In the genomic region with DNA sequence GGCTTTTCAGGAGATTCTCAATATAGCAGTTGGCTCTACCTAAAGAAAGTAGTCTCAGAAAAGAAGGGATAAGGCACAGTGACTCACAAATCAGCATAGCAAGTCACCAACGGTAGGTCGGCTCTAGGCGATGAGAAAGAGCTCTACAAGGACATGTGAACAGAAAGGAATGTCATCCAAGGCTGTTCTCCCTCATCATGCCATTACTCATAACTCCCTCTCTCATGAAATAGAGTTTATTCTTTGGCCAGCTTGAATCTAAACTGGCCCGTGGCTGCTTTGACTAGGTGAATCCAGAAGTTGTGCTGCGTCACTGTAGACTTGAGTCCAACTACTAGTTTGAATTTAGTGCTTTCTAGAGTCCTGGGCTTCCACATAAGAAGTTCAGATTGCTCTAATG, we compare ENCODE assay signal across 25 mouse cellular contexts.
"Had no signal": no experiment of that assay in that cellular context is flagged by ENCODE, and none has a peak within 500 bp of the region (broad histone marks: within the 10 kb centered on the region; RNA-seq: fewer than 3 reads in every experiment).

No protein-coding gene starts in this region.

- H3K4me3 ChIP-seq: gastrocnemius, adult 2 months; heart, embryonic 10.5 days; heart, embryonic 12.5 days; hindbrain, embryonic 10.5 days; hindbrain, embryonic 13.5 days; hindbrain, embryonic 15.5 days; limb, embryonic 13.5 days; limb, embryonic 15.5 days; liver, embryonic 12.5 days had no signal

- ATAC-seq: hindbrain, postnatal 0 days; intestine, postnatal 0 days; liver, embryonic 12.5 days had no signal

- H3K27ac ChIP-seq: gastrocnemius, adult 2 months; heart, embryonic 10.5 days; hindbrain, embryonic 10.5 days; hindbrain, embryonic 13.5 days; hindbrain, embryonic 15.5 days; hindbrain, postnatal 0 days; limb, embryonic 13.5 days; limb, embryonic 15.5 days; liver, embryonic 12.5 days; liver, embryonic 14.5 days had no signal

- H3K9ac ChIP-seq: heart, embryonic 12.5 days; hindbrain, embryonic 13.5 days; hindbrain, embryonic 15.5 days; limb, embryonic 13.5 days; limb, embryonic 15.5 days; liver, embryonic 12.5 days; liver, embryonic 14.5 days had no signal

- H3K9me3 ChIP-seq: heart, embryonic 12.5 days; hindbrain, embryonic 13.5 days; hindbrain, embryonic 15.5 days; limb, embryonic 13.5 days; limb, embryonic 15.5 days; liver, embryonic 12.5 days had no signal

- H3K4me1 ChIP-seq: heart, embryonic 10.5 days; heart, embryonic 12.5 days; hindbrain, embryonic 10.5 days; hindbrain, embryonic 13.5 days; hindbrain, embryonic 15.5 days; limb, embryonic 13.5 days; limb, embryonic 15.5 days; liver, embryonic 12.5 days had no signal

- H3K36me3 ChIP-seq: heart, embryonic 10.5 days; heart, embryonic 12.5 days; hindbrain, embryonic 10.5 days; hindbrain, embryonic 13.5 days; hindbrain, embryonic 15.5 days; limb, embryonic 13.5 days; limb, embryonic 15.5 days; liver, embryonic 12.5 days had no signal

- DNase-seq: gastrocnemius, adult 2 months; gastrocnemius, postnatal 10 days; gastrocnemius, postnatal 25 days; heart, adult 18-20 months; heart, postnatal 10 days; heart, postnatal 4 days; kidney, adult 18-20 months; kidney, adult 8-10 months; kidney, postnatal 10 days; kidney, postnatal 25 days; kidney, postnatal 4 days; layer of hippocampus, adult 9-11 months; layer of hippocampus, postnatal 36 days; left cerebral cortex, postnatal 4 days had no signal

- H3K27me3 ChIP-seq: heart, embryonic 12.5 days; hindbrain, embryonic 13.5 days; hindbrain, embryonic 15.5 days; limb, embryonic 13.5 days; limb, embryonic 15.5 days; liver, embryonic 12.5 days had no signal

- H3K4me2 ChIP-seq: heart, embryonic 12.5 days; hindbrain, embryonic 13.5 days; hindbrain, embryonic 15.5 days; limb, embryonic 13.5 days; limb, embryonic 15.5 days; liver, embryonic 12.5 days had no signal
